Mouse (Mus musculus) liver, embryonic 14.5 days (tissue): ENCODE measurements around the gene Maneal.

Source experiments
- CTCF ChIP-seq: IDR thresholded peaks from 2 replicates; pipeline ENCODE4 v1.5.1; 2016; ENCODE audit warnings: antibody characterized with exemption, low read depth, control low read depth
- EP300 ChIP-seq: IDR thresholded peaks from 2 replicates; pipeline ENCODE4 v1.6.1; 2016; ENCODE audit warnings: antibody characterized with exemption, low read depth

- TF ChIP-seq CTCF: peak; percentile 59
- TF ChIP-seq EP300: no peak
Observed at GRCm38 (mm10) chr4:124872719-124873118, 10.7 kb upstream of the Maneal start.
